Mouse (Mus musculus): Measurements from ENCODE around the gene Nup153.

Gene Nup153

DNA sequence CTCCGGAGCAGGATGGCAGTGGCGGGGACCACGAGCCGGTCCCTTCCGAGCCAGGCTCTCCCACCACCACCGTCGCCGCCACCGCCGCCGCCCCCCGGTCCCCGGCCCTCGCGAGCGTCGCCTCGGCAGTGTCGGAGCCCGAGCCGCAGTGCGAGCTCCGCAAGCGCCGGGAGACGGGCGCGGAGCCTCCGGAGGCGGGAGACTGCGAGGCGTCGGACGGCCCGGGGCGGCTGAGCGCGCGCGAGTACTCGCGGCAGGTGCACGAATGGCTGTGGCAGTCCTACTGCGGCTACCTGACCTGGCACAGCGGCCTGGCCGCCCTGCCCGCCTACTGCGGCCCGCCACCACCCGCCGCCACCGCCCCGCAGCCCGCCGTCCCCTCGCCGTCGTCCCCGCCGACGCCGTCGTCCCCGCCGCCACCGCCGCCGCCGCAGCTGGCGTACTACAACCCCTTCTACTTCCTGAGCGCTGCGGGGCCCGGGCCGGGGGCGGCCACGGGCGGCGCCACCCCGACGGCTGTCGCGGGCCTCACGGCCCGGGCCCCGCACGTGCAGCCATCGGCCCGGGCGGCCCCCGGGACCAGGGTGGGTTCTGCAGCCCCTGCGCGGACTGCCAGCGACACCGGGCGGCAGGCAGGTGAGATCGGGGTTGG lies 58.0 kb downstream of the Nup153 start:
- DNase-seq (ENCODE audit: low spot score), result no peak

GRCm38 (mm10) chr13:46669048-46669619 lies 58.6 kb downstream of the Nup153 start, which contains the start of gene Fam8a1:
TSS of gene Fam8a1 (plus strand) at chr13:46669522.
- peak; percentile 85 for DNase-seq (ENCODE audit: low spot score)

- DNase-seq (ENCODE audit: low spot score), result no peak
Observed at GRCm38 (mm10) chr13:46663461-46663964, 64.2 kb downstream of the Nup153 start.

- no peak for DNase-seq (ENCODE audit: low spot score)
Observed at GRCm38 (mm10) chr13:46659211-46659610, 68.5 kb downstream of the Nup153 start.

GRCm38 (mm10) chr13:46654566-46654965 lies 73.2 kb downstream of the Nup153 start:
- no peak for DNase-seq (ENCODE audit: low spot score)

DNA sequence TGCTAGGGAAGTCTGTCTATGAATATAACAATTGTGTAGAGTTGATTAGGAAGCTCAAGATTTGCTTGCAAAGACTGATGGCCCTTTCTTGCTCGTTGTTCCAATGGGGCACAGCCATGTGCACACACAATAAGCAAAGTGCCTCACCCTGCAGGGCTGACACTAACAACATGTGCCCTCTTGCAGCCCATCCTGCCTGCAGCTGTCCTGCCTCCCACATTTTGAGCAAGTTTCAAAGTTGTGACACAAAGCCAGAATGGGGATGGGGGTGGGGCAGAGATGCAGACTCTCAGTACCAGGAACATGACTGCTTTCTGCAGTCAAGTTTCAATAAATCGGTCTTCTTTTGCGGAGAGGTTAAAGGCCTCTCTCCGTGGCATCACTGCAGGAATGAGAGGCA lies 74.1 kb downstream of the Nup153 start:
- no peak for DNase-seq (ENCODE audit: low spot score)

GRCm38 (mm10) chr13:46652671-46653070 lies 75.1 kb downstream of the Nup153 start:
- no peak for DNase-seq (ENCODE audit: low spot score)

- no peak for DNase-seq (ENCODE audit: low spot score)
Observed at GRCm38 (mm10) chr13:46651853-46652252, 75.9 kb downstream of the Nup153 start.

GRCm38 (mm10) chr13:46645476-46645875 lies 82.3 kb downstream of the Nup153 start:
- no peak for DNase-seq (ENCODE audit: low spot score)

- DNase-seq (ENCODE audit: low spot score), result no peak
Observed at GRCm38 (mm10) chr13:46644175-46644574, 83.6 kb downstream of the Nup153 start.

DNA sequence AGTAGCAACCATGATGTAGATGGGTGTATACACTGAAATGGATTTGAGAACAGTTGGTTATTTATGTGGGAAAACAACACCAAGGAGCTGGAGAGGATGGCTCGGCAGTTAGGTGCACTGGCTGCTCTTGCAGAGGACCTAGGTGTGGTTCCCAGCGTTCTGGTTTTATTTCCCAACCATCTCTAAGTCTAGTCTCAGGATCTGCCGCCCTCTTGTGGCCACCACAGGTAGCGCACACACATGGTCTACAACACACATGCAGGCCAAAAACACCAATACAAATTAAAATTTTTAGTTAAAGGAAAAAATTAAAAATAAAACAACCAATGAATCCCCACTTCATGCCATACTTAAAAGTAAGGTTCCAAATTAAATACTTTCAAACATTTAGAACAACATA lies 85.4 kb downstream of the Nup153 start:
- DNase-seq (ENCODE audit: low spot score), result no peak

DNA sequence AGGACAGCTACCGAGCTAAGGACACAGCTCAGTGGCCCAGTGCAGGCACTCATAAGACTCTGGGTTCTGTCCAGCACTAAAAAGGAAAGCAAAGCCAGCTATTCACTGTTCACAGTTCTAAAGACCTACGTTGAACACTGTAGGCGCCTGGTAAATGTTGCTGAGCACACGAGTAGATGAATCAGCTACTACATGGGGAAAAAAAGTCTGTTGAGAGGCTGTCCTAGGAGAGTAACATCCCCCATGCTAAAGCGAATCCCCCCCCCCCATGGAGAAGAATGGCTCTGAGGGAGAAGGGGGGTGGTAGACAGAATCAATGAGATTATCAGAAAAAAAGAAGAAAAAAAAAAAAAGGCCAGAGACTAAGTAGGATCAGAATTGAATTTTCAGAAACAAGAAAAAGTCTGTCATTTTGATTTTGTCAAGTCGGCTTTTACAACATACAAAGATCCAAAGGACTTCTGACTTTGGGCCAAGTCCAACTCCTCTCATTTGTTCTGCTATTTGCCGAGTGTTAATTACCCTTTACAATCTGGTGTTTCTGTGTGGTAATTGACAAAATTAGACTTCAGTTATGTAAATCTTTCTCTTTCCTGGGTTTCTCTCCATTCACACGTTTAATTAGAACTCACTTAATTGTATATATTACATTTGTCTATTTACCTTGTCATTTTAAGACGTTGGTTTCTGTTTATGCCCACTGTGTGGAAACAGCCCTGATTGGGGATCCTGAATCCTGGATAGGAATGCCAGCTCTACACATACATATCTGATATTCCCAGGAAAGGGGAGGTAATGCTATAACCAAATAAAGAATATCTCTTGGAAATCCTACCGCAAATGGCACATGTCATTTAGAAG lies 86.9 kb downstream of the Nup153 start:
- DNase-seq (ENCODE audit: low spot score), result no peak

DNA sequence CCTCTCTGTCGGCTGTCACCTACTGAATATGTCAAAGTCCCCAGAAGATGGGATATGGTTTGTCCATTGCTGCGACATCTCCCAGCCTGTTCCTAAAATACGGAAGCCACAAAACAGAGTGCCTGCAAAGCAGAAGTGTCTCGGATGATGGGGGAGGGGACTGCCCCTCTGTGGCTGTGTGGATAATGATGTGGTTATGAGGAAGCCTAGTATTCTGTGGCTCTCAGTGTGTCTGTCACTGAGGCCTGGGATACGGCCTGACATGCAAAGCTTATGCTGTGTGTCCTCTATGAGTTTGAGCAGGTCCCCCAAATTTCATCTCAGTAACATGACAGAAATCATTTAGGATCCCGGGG lies 93.6 kb downstream of the Nup153 start:
- no peak for DNase-seq (ENCODE audit: low spot score)

GRCm38 (mm10) chr13:46633320-46634132 lies 94.2 kb downstream of the Nup153 start:
- no peak for DNase-seq (ENCODE audit: low spot score)

- DNase-seq (ENCODE audit: low spot score), result no peak
Observed at GRCm38 (mm10) chr13:46632796-46633195, 94.9 kb downstream of the Nup153 start.
